Comparison of ENCODE assay signal across 11 mouse cellular contexts in genomic region chr14:32437352-32437793, GRCm38 (mm10). TPM values are rescaled to one million over a fixed set of nuclear protein-coding genes. Genes with fewer than 3 reads are reported as not detected.
A peak's percentile ranks its signal among the peaks of the same experiment; 100 is the strongest.
DNase-seq lines count a peak whose midpoint lies in the region; ATAC-seq and TF ChIP-seq lines count a peak whose summit lies in the region.
"Had no signal": no experiment of that assay in that cellular context is flagged by ENCODE, and none has a peak within 500 bp of the region (broad histone marks: within the 10 kb centered on the region; RNA-seq: fewer than 3 reads in every experiment).

No protein-coding gene starts in this region.

- H3K4me3 ChIP-seq in cerebellum, adult 2 months (replicated peaks; ENCODE audit: insufficient read depth, low read depth, low read length), result no peak overlapping the region
- no peak overlapping the region for H3K4me3 ChIP-seq in midbrain, embryonic 10.5 days
- no peak overlapping the region for H3K4me3 ChIP-seq in midbrain, embryonic 16.5 days (ENCODE audit: low read depth, low read length)
- H3K4me3 ChIP-seq in intestine, embryonic 14.5 days (ENCODE audit: low read depth, low read length), result no peak overlapping the region
- H3K4me3 ChIP-seq in stomach, embryonic 16.5 days (replicated peaks; ENCODE audit: low read length), result no peak overlapping the region
- H3K4me3 ChIP-seq: embryonic facial prominence, embryonic 15.5 days had no signal

- no peak for ATAC-seq in midbrain, embryonic 16.5 days
- ATAC-seq in intestine, embryonic 14.5 days (replicated peaks; ENCODE audit: low FRiP score, low TSS enrichment, low read depth), result 0 out of 2 replicates have a peak, but pooled peaks have one; percentile 43
- peak; percentile 47; the same call in 1 of the 2 replicates for ATAC-seq in stomach, embryonic 16.5 days (ENCODE audit: insufficient read depth, low FRiP score)

- no peak overlapping the region for H3K9ac ChIP-seq in midbrain, embryonic 16.5 days (ENCODE audit: low read depth, low read length)
- H3K9ac ChIP-seq in intestine, embryonic 14.5 days (ENCODE audit: low read length), result no peak overlapping the region
- H3K9ac ChIP-seq in stomach, embryonic 16.5 days (ENCODE audit: low read length), result no peak overlapping the region
- H3K9ac ChIP-seq: embryonic facial prominence, embryonic 15.5 days had no signal

- intact Hi-C loops in left cerebral cortex, postnatal 10 days (cut with DNase I), result no loop called here

- H3K4me2 ChIP-seq in midbrain, embryonic 16.5 days (ENCODE audit: low read length), result no peak overlapping the region
- H3K4me2 ChIP-seq in intestine, embryonic 14.5 days (ENCODE audit: low read length), result no peak overlapping the region
- H3K4me2 ChIP-seq in stomach, embryonic 16.5 days (ENCODE audit: low read depth, low read length), result no peak overlapping the region
- H3K4me2 ChIP-seq: embryonic facial prominence, embryonic 15.5 days had no signal

- no peaks in the 10 kb centered on the region for H3K36me3 ChIP-seq in midbrain, embryonic 10.5 days
- H3K36me3 ChIP-seq in midbrain, embryonic 16.5 days (ENCODE audit: control insufficient read depth, insufficient read depth, low read length), result no peaks in the 10 kb centered on the region
- no peaks in the 10 kb centered on the region for H3K36me3 ChIP-seq in intestine, embryonic 14.5 days (ENCODE audit: control insufficient read depth, insufficient read depth, low read length)
- H3K36me3 ChIP-seq in stomach, embryonic 16.5 days (ENCODE audit: control insufficient read depth, insufficient read depth, low read length), result no peaks in the 10 kb centered on the region
- H3K36me3 ChIP-seq: embryonic facial prominence, embryonic 15.5 days had no signal

- no peaks in the 10 kb centered on the region for H3K9me3 ChIP-seq in midbrain, embryonic 10.5 days (replicated peaks)
- H3K9me3 ChIP-seq in midbrain, embryonic 16.5 days (replicated peaks; ENCODE audit: control insufficient read depth, low read length, poor library complexity, severe bottlenecking), result peaks cover 3% of the 10 kb centered on the region
- peaks cover 4% of the 10 kb centered on the region; the same call in 1 of the 2 replicates for H3K9me3 ChIP-seq in intestine, embryonic 14.5 days (ENCODE audit: control insufficient read depth, low read length)
- no peaks in the 10 kb centered on the region for H3K9me3 ChIP-seq in stomach, embryonic 16.5 days (replicated peaks; ENCODE audit: control insufficient read depth, low read length)
- H3K9me3 ChIP-seq: embryonic facial prominence, embryonic 15.5 days had no signal

- no peaks in the 10 kb centered on the region for H3K27me3 ChIP-seq in cerebellum, adult 2 months (ENCODE audit: control insufficient read depth, insufficient read depth, low read length)
- peaks cover 5% of the 10 kb centered on the region; the same call in 1 of the 2 replicates for H3K27me3 ChIP-seq in midbrain, embryonic 10.5 days (ENCODE audit: low read depth, poor library complexity, severe bottlenecking)
- H3K27me3 ChIP-seq in midbrain, embryonic 16.5 days (ENCODE audit: control insufficient read depth, insufficient read depth, low read depth, low read length), result no peaks in the 10 kb centered on the region
- no peaks in the 10 kb centered on the region for H3K27me3 ChIP-seq in intestine, embryonic 14.5 days (replicated peaks; ENCODE audit: control insufficient read depth, insufficient read depth, low read length)
- no peaks in the 10 kb centered on the region for H3K27me3 ChIP-seq in stomach, embryonic 16.5 days (ENCODE audit: control insufficient read depth, insufficient read depth, low read length)
- H3K27me3 ChIP-seq: embryonic facial prominence, embryonic 15.5 days had no signal

- peak; percentile 15; the same call in 1 of the 2 replicates for TF ChIP-seq CTCF in cerebellum, adult 2 months (IDR thresholded peaks at IDR 0.05; ENCODE audit: borderline replicate concordance, insufficient read depth, low read depth, low read length)

- DNase-seq in cerebellum, adult 2 months, result no peak
- DNase-seq in cerebellum, adult 11 months, result no peak
- DNase-seq in midbrain, embryonic 10.5 days (ENCODE audit: low spot score), result peak; percentile 40
- DNase-seq in intestine, embryonic 14.5 days (ENCODE audit: low spot score), result peak; percentile 54
- DNase-seq in thymus, postnatal 25 days, result no peak
- DNase-seq in left cerebral cortex, postnatal 10 days (ENCODE audit: extremely low spot score in 1 of 2, low spot score in 2 of 2), result no peak
- DNase-seq: gastrocnemius, postnatal 10 days had no signal

- no peak overlapping the region for H3K27ac ChIP-seq in cerebellum, adult 2 months (ENCODE audit: insufficient read depth, low read length)
- no peak overlapping the region for H3K27ac ChIP-seq in midbrain, embryonic 10.5 days (replicated peaks)
- no peak overlapping the region for H3K27ac ChIP-seq in midbrain, embryonic 16.5 days (ENCODE audit: low read length)
- 0 out of 2 replicates have a peak overlapping the region, but pooled peaks have one; percentile 27 for H3K27ac ChIP-seq in intestine, embryonic 14.5 days (ENCODE audit: low read depth)
- H3K27ac ChIP-seq in stomach, embryonic 16.5 days (ENCODE audit: low read length), result no peak overlapping the region
- H3K27ac ChIP-seq: embryonic facial prominence, embryonic 15.5 days had no signal

- H3K4me1 ChIP-seq in cerebellum, adult 2 months (ENCODE audit: control insufficient read depth, insufficient read depth, low read length), result no peaks in the 10 kb centered on the region
- peaks cover 12% of the 10 kb centered on the region for H3K4me1 ChIP-seq in midbrain, embryonic 10.5 days
- no peaks in the 10 kb centered on the region for H3K4me1 ChIP-seq in midbrain, embryonic 16.5 days (ENCODE audit: control insufficient read depth, insufficient read depth, low read length)
- H3K4me1 ChIP-seq in intestine, embryonic 14.5 days (replicated peaks; ENCODE audit: control insufficient read depth, insufficient read depth, low read length), result 0 out of 2 replicates have a peak, but pooled peaks cover 6% of the 10 kb centered on the region
- H3K4me1 ChIP-seq in stomach, embryonic 16.5 days (ENCODE audit: control insufficient read depth, insufficient read depth, low read length), result peaks cover 10% of the 10 kb centered on the region; the same call in 1 of the 2 replicates
- H3K4me1 ChIP-seq: embryonic facial prominence, embryonic 15.5 days had no signal

- 31% methylated on average over 5 of the region's 5 CpGs for WGBS in cerebellum, adult 2 months
- WGBS in midbrain, embryonic 10.5 days, result 34% methylated on average over 5 of the region's 5 CpGs
- WGBS in midbrain, embryonic 16.5 days, result 35% methylated on average over 5 of the region's 5 CpGs
- WGBS in intestine, embryonic 14.5 days, result 35% methylated on average over 5 of the region's 5 CpGs
- WGBS in stomach, embryonic 16.5 days, result 30% methylated on average over 5 of the region's 5 CpGs

- no peak for TF ChIP-seq POLR2A in cerebellum, adult 2 months (IDR thresholded peaks at IDR 0.05; ENCODE audit: borderline replicate concordance, insufficient read depth, low read length)

RNA-seq across cellular contexts. Expression of gene Slc18a3, which starts 27.3 kb away (rescaled TPM):
- polyA plus RNA-seq in cerebellum, adult 2 months (2012; rRNA removed), result 11.7 and 14.3 TPM in 2 replicates
- polyA plus RNA-seq in midbrain, embryonic 10.5 days (2016; fragmentation: Nextera tagmentation; extraction: Ambion mirVana), result 0.41 and 0.77 TPM in 2 replicates
- polyA plus RNA-seq in midbrain, embryonic 16.5 days (2015; fragmentation: Nextera tagmentation; extraction: Ambion mirVana), result 2.7 and 3.6 TPM in 2 replicates
- 11.3 TPM in 2 replicates for polyA plus RNA-seq in intestine, embryonic 14.5 days (2014; fragmentation: Nextera tagmentation; extraction: Ambion mirVana)
- 4.5 and 4.8 TPM in 2 replicates for polyA plus RNA-seq in stomach, embryonic 16.5 days (2015; fragmentation: Nextera tagmentation; extraction: Ambion mirVana)
- total RNA-seq in left cerebral cortex, postnatal 10 days (2021), result 1 to 10 TPM; 1.1 to 1.9 TPM
- total RNA-seq: gastrocnemius, postnatal 10 days had no signal

RNA-seq across cellular contexts. Expression of gene Chat, which starts 28.4 kb away (rescaled TPM):
- 6.8 and 7.8 TPM in 2 replicates for polyA plus RNA-seq in cerebellum, adult 2 months (2012; rRNA removed)
- polyA plus RNA-seq in midbrain, embryonic 10.5 days (2016; fragmentation: Nextera tagmentation; extraction: Ambion mirVana), result 0.07 and 0.10 TPM in 2 replicates
- 0.75 and 0.90 TPM in 2 replicates for polyA plus RNA-seq in midbrain, embryonic 16.5 days (2015; fragmentation: Nextera tagmentation; extraction: Ambion mirVana)
- 1.3 and 1.4 TPM in 2 replicates for polyA plus RNA-seq in intestine, embryonic 14.5 days (2014; fragmentation: Nextera tagmentation; extraction: Ambion mirVana)
- 0.76 and 0.95 TPM in 2 replicates for polyA plus RNA-seq in stomach, embryonic 16.5 days (2015; fragmentation: Nextera tagmentation; extraction: Ambion mirVana)
- 1 to 10 TPM in 1 of 2 experiments, under 1 TPM in 1; 0.63 to 1.1 TPM for total RNA-seq in left cerebral cortex, postnatal 10 days (2021)
- total RNA-seq: gastrocnemius, postnatal 10 days had no signal

RNA-seq across cellular contexts. Expression of gene 1700024G13Rik, which starts 49.2 kb away (rescaled TPM):
- polyA plus RNA-seq in cerebellum, adult 2 months (2012; rRNA removed), result 0.52 and 0.71 TPM in 2 replicates
- not detected in 2 replicates for polyA plus RNA-seq in midbrain, embryonic 10.5 days (2016; fragmentation: Nextera tagmentation; extraction: Ambion mirVana)
- 0.42 and 0.51 TPM in 2 replicates for polyA plus RNA-seq in midbrain, embryonic 16.5 days (2015; fragmentation: Nextera tagmentation; extraction: Ambion mirVana)
- polyA plus RNA-seq in intestine, embryonic 14.5 days (2014; fragmentation: Nextera tagmentation; extraction: Ambion mirVana), result not detected in 2 replicates
- polyA plus RNA-seq in stomach, embryonic 16.5 days (2015; fragmentation: Nextera tagmentation; extraction: Ambion mirVana), result not detected in 2 replicates
- not detected for total RNA-seq in left cerebral cortex, postnatal 10 days (2021)
- total RNA-seq: gastrocnemius, postnatal 10 days had no signal
- polyA plus RNA-seq: neural tube, embryonic 14.5 days had no signal

Comparison
In these comparisons a context has a peak if more than half of its experiments do, and no peak if none do; other contexts are left out.
1. DNase-seq: peak in midbrain, embryonic 10.5 days (single experiment) and intestine, embryonic 14.5 days (single experiment); none in cerebellum, adult 2 months (0 of 2), cerebellum, adult 11 months (single experiment), thymus, postnatal 25 days (single experiment) and left cerebral cortex, postnatal 10 days (0 of 2).